Mouse (Mus musculus): ENCODE measurements at regions not wholly inside any gene's neighbourhood (a gene's known extent, or its start where the extent isn't known, plus 50 kb on each side); places are given as distances from the start of the nearest gene placed in this dataset.
"Not testable (repeated sequence)": the region's sequence is repeated elsewhere in the genome, so short reads cannot be mapped to it uniquely, and the experiment has no call there.

DNA sequence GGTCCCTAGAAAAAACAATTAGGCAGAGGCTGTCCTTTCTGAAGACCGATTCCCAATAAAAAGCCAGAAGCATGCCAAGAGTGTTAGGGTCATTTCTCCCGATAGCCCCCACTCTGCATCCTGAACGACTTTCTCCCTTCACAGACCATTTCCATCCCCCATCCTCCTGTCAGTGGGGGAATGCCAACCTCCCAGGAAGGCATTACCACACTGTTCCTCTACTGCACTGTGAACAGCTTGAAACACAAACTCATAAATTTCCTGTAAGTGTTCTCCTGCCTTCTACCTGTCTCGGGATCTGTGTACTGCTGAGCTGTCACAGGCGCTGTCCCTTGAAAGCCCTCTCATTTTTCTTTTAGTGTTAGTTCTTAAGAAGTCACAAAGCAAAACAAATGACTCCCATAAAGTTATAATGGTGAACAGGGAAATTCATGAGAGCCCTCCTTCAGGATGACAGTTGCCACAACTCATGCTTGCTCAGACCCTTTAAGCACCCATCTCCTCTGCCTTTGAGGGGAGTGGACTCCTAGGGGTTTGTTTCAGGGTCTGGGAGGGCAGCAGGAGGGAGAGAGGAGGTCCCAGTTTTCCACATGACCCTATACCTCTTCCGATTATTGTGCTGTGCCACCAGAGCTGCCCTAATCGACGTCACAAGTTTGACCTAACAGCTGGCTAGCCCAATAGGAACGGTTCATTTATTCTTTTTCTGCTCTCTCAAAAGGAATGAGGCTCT lies 139.9 kb downstream of the Rchy1 start:
- no peak for DNase-seq

DNA sequence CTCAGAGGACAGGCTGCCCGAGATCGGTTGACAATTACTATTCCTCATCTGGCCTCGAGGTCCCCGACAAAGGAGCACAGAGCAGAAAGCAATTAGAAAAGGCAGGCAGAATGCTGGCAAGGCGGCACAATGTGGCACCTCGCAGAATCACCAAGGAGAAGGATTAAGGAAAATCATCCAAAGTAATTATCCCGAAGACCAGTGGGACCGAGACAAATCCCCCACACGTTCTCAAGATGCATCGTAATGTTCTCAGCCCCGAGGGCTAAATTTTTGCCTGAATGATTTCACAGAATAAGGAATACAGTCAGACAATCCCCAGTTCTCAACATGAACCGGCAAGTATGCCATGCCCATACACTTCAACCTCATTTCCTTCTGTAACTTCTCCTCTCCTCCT lies 144.1 kb downstream of the Rchy1 start:
- no peak for DNase-seq

DNA sequence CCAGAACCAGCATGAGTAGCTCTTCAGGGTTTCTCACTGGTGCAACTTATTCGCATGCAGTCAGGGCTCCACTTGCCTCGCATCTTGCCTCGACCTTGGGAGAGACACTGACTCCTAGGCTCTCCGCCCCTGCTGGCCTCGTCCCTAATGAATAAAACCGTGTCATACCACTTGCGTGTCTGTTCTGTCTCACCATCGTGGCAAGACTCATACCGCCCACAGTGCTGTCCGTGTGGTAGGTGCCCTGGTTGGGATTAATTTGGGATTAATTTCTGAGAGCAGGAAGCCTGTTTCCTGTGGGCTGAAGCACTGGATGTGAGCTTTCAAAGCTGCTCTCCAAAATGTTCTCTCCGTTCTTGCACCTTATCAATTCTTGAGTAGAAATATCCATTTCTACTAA lies 144.7 kb downstream of the Rchy1 start:
- no peak for DNase-seq

DNA sequence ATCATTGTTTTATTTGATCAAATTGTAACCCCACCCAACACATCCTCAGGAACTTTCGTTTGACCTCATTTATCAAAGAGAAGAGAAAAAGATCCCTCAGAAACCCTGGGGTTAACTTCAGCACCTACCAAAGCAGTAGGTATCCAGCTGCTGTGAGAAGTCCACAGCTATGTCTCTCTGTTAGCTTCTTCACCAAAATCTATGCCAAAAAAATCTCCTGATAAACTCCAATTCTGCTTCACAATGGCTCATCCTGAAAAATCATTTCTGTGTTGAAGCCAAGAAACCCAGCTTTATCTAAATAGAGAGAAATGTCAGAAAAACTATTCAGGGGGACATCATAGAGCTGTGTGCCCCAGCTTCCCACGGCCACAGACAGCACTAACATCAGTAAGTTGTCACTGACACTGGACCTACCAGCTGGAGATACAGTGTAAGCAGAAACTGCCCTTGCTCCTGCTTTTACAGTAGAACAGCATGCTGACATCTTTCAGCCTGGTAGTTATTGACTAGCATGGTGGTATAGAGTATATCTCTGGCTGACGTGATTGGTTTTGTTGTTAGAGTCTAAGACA lies 146.4 kb downstream of the Rchy1 start:
- DNase-seq = no peak

DNA sequence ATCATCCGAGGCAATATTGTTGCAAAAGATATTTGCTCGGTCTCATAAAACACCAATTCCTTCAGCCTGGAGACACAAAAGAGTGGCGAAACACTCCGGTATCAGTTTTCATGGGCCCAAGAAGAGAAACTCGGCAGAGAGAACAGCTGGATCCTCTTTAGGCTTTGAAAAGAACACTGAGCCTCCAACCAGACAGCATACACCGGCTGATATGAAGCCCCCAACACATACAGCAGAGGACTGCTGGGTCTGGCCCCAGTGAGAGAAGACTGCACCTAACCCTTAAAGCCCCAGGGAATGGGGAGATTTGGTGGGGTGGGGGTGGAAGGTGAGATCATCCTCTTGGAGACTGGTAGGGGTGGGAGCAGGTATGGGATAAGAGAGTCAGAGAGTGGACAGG lies 147.9 kb downstream of the Rchy1 start:
- no peak for DNase-seq

DNA sequence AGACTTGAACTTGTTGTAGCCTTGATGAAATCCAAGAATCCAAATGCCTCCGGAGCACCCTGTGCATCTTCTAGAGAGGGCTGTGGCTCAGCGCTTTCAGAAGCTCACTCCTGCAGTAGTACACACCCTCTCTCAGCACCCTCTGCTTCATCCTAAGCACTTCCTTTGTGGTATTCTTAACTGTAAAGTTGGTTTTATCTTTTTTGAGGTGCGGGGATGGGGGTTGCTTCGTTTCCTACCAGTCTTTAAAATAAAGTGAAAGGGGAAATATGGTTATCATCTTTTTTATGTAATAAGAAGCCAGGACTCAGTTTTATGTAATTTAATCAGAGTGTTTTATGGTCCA lies 148.5 kb downstream of the Rchy1 start:
- no peak for DNase-seq

DNA sequence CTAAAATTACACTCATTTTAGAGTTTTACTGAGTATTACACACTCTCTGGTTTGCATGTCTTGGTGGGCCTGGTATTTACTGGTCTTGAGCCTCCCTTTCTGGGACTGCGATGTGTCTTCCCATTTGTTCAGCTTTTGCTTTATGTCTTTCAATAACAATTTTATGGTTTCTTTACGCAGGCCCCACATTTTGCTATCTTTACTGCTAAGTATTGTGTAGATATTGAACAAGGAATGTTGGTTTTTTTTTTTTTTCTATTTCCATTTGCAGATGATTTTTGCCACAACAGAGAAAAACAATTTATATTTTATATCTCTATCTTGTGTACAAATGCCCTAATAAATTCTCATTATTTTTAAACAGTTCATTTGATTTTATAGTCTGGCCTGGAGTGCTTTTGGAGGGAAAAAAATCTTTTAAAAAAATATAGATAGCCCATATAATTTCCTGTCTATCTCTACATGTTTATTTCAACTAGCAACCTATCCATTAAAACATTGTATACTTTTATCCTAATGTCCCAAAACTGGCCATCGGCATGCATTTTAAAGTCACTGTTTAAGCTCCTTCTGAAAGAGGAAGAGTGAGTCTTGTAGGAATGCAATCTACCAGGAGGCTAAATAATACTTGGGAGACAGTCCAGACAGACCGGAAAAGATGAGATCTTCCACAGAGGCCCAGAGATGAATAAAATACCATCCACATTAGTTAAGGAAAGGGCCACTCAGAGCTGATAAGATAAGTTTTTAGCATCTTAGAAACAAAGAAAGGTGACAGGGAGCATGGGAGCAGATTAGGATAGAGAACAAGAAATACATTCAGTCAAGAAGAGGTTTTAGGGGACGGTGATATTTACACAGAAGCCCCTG lies 149.1 kb downstream of the Rchy1 start:
- DNase-seq = no peak

DNA sequence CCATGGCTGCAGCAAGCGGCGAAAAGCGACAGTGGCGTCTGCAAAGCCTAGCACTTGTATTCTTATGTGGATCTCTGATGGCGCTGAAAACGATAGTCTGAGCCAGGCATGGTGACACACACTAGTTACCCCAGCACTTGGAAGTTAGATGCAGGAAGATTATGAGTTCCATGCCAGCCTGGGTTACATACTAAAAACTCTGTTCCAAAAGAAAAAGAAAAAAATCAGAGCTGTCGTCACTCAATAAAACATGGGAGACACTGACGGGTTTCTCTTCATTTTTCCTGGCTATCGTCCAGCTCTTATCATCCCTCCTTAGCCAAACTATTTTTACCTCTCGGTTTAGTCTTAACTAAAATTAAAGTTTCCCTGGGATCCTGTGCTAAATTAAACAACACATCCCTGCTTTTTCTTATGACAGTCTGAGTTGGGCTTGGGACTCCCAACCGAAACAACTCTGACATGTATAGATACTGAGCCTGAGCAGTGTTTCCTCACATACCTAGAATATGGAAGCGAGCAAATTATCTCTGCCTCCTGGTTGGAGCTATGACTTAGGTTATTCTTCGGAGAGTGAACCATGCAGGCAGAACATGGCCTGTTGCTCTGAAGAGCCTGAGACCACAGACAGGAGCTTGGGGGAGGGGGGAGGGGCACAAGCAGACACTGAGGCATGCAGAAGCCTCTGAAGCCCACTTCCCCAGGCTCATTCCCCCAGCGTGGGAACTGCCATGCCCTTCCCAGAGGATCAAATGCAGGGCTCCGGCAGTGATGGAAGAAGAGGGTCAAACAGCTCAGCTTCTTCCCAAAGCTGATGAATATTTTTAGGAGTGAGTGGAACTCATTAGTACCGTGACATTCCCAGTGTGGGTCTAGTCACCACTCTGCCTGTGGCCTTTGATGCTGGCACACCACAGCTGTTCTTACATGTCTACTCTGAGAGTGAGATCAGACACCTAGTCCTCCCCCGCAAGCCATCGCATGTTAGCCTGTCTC lies 155.5 kb downstream of the Rchy1 start:
- no peak for DNase-seq

DNA sequence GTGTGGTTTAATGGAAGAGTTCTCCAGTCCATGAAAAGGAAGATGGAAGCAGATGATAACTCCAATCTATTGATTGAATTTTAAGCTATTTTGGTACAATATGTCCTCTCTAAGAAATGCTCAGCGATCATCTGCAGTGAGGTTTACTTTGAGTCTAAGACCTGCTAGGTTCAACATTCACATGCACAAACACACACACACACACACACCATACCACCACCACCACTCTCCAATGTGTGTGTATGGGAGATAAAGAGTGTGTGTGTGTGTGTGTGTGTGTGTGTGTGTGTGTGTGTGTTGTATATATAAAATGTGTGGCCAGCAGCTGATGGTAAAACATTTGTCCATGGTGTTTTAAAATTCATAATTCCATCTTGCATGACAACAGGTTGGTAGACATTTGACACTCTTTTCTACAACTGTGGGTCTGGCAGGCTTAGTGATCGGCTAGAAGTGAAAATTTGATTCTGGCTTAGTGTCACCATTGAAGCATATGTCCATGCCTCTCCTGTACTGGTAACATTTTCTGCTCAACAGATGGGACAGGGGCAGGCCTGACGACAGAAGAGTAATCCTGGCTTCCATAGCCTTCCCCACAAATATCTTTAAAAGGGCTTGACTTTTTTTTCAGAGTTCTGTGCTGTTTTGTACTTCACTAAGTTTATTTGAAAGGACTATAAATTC lies 161.4 kb downstream of the Rchy1 start:
- DNase-seq = no peak

DNA sequence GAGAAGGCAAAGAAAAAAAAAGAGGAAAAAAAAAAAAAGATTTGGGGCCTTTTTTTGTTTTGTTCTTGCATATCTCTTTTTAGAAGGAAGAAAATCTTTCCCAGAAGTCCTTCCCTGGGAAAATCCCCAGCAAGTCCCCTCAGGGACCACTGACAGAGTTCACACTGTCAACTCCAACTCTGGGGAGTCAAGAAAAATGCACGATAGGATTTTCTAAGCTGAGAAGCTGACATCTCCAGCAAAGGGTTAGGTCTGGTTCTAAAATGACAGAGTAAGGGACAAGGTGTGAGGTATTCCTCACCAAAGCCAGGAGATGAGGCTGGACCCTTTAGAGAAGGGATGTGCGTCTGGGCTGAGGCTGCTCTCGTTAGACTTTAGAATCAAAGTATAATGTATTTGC lies 165.5 kb downstream of the Rchy1 start:
- no peak for DNase-seq

DNA sequence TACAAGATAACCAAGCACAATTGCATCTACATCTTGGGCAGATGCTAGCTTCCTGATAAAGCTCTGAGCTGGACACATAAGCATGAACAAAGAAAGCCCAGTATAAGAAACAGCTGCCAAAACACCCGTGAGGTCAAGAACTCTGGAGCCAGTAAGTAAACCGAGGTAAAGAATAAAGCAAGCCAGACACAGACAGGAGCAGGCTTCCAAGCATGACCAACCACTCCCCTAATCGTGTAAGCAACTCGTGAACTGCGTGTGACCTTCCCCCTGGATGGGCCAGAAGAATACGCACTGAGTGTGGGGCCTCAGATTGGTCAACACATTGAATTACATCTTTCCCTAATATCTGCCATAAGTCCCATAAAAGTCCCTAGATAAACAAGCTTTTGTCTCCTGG lies 170.1 kb downstream of the Rchy1 start:
- no peak for DNase-seq

DNA sequence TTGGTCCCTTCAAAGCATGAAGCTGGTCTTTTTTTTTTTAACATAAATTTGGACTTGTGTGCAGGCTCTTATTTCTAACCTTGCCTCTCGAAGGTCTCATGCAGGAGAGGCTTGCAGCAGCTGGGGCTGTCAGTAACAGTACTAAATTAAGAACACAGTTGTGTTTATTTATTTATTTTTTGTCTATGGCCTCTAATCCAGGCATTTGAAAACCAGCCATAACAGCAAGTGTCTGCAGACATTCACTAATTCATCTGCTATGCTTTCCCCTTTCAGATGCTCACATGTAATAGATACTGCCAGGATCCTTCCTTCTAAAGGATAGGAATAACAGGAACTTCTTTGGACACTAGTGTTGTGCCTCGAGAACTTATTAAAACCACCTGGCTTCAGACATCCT lies 172.5 kb downstream of the Rchy1 start:
- DNase-seq = no peak

DNA sequence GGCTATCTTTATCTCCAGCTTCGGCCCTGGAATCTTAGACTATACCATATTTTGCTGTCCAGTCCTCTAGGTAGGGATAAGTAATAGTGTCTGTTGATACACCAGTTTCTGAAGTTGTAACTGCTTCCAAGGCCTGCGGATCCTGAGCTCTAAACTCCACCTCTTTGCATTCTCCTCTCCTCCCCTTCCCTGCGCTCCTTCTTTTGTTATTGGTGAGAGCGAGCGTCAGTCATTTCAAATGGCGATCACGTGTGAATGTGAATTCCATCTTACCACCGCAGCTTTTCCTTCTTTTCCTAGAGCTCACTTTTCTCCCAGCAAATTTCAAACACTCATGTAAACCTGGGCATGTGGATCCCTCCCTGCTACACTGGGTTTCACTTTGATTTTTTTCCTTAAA lies 178.9 kb downstream of the Rchy1 start:
- DNase-seq = no peak

DNA sequence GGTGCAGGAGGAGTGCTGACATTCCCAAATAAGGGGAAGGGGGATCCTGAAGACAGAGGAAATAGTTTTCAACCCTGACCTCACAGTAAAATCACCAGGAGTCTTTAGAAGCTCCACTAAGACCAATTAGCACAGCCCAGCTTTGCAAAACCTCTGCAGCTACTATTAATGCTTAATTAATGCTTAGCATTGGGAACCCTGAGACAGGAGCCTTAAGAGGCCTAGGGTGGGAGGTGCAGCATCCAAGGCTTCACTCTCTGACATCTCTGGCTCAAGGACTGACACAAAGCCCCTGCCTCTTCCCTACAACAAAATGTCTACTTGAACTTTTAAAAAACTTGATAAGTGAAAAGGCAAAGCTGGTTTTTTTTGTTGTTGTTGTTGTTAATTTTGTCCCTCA lies 185.9 kb downstream of the Rchy1 start:
- no peak for DNase-seq

DNA sequence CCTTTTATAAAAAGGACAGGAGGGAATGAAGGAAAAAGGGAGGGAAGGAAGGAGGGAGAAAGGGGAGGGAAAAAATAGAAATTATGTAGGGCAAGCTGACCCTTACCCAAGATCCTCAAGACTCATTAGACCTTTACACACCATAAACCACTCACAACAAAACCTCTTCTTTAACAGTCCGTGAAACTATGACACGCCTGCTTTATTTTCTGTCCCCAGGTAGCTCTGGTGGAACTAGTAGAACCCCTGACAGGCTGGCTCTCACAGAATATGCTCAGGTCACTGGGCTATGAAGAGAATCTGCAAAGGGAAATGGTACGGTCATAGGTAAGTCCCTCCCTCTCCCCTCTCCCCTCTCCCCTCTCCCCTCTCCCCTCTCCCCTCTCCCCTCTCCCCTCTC lies 188.8 kb downstream of the Rchy1 start:
- DNase-seq = no peak

DNA sequence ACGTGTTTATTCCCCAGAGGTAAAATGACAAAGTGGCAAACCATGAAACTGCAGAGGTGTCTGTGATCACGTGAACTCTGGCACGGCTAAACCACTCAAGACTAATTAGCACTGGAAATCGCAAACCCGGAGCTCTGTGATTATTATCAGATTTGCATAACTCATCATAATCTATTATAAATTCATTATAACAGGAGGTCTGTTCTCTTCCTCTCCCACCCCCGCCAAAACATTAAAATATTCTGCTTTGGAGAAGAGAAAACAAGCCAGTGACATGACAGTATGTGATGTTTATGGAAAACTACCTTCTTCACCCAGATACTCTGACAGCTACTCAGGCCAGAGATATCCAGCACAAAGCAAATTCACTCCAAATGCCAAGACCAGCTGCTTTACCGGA lies 195.0 kb downstream of the Rchy1 start:
- no peak for DNase-seq

DNA sequence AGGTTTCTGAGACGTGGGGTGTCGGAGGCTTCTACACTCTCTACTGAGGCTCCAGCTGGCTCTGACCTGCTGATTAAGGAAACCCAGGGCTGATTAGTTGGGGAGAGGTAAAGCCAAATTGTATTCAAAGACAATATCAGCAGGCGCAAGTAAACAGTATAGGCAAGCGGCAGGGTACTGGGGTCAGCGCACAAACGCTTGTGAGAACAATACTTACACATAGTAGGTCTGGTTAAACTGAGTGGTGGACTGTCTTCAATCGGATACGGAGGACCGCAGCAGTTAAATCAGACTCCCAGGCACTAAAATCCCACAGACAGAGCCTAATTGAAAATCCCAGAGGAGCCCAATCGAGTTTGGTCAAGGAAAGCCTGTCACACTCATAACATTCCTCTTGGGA lies 195.8 kb downstream of the Rchy1 start:
- DNase-seq = no peak

DNA sequence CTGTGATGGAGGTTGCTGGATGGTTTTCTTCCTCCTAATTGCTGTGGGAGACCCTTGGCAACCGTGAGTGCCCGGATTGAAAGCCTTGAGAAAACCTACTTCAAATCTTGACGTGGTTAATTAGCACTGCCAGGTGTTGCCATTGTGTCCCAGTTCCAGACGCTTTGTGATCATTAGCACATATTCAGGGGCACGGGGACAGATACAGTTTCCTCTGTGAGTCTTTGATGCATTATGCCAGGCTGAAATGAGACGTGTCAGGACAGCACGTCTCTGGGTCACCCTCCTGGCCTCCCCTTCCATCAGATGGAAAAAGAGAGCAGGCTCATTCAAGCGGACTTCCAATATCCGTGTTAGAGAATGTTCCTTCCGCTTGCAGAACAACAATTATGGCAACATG lies 198.2 kb downstream of the Rchy1 start:
- no peak for DNase-seq

DNA sequence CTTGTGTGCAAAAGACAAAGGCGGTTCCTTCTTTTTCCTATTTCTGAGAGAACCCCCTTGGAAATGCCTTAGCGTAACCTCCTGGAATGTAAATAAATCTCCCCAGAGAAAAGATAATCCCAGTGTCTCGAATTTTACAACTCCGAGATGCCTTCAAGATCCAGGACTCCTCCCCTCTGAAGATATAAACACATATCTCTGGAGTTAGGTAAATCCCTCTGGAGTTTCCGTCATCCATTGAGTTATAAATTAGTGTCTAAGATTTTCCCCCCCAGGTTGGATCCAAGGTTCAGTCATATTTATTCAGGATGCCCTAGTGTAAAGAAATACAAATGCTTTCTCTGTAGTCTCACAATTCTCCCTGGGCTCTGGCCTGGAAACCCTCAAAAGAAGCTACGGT lies 200.3 kb downstream of the Rchy1 start:
- no peak for DNase-seq

DNA sequence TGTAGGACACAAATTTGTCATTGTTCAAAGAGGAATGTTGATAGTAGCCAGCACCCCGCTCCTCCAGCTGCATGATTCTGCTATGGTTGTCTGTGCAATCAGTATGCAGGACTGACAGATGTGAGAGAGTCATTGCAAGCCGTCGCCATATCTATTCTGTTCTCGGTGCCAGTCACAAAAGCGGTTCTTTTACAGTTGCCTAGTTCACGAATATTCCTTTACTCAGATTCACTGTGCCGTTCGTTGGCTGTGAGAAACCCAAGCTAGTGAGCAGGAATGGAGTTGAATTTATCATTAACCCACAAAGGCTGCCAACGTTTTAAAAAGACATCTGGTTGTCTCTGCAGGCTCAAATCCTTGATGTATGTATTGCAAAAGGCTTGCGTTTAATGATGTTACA lies 206.9 kb downstream of the Rchy1 start:
- no peak for DNase-seq

DNA sequence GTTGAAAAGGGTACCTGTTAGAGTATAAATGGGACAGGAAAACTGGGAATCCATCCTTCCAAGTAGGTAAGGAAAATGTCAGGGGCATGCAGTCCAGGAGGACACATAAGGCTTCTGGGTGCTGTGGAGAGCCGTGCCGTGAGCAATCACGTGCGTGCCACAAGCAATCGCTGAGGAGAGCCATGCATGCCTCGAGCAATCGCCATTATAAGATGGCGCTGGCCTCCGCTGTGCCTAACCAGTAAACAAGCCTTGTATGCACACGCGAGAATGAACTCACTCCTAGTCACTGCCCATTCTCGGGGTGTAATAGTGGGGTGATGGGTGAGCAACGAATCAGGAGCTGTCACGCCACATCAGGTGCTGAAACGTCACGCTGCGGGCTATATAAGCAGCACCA lies 210.0 kb downstream of the Rchy1 start:
- DNase-seq = not testable (repeated sequence)

DNA sequence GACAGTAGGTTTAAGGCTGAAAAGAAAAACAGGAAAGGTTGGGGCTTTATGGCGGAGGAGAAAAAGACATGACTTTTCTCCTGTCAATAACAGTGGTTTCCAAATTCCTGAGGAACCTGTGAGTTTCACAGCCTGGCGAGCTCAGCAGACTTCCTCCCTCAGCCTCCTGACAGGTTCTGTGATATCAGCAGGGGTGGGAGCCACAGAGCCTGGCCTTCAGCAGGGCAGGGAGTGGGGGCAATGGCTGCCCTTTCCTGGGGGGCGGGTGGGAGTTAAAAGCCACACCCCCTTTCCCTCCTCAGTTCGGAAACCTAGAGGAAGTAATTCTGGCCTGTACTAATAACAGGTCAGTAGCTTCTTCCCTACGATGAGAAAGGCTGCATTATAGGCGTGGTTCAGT lies 211.7 kb downstream of the Rchy1 start:
- DNase-seq = no peak

All from right cerebral cortex, adult 18-20 months (tissue).